Mouse (Mus musculus) lung, postnatal 10 days (tissue): Measurements from ENCODE around the gene Scarb1.

ENCODE experiments used
- DNase-seq: peaks from one replicate; pipeline ENCODE4 v3.0.0; 2021

Gene Scarb1

DNA sequence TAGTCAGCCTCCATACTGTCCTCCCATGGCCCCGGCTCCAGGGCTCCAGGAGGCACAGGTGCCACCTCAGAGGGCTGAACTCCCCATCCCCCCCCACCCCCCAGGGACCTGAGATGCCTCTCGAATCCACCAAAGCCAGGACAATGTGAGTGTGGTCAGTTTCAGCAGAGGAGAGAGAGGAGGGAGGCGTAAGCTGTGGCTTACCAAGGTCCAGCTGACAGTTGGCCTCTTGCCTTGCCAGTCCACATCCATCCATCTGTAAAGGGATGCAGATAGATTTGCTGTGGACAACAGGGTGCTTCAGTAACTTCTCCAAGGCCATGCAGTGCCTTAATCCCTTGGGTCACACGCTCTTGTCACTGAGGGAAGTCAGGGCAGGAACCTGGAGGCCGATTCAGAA lies 110.4 kb downstream of the Scarb1 start:
- DNase-seq, result no peak

DNA sequence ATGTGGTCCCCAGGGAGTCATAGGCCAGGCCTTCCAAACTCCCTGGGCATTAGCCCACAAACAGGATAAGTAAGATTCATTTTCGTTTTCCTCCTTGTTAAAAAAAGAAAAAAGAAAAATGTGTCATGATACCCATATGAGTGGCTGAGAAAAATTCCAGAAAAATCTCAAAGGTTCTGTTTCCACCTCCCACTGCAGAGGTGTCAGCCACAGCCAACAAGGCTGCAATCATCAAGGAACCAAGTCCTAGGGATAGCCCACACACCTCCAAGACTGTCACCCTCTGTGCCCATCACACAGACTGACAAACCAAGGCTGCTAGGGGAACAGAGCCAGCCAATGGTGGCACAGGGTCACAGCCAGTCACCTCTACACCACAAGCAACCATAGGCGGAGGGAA lies 111.8 kb downstream of the Scarb1 start:
- no peak for DNase-seq

DNA sequence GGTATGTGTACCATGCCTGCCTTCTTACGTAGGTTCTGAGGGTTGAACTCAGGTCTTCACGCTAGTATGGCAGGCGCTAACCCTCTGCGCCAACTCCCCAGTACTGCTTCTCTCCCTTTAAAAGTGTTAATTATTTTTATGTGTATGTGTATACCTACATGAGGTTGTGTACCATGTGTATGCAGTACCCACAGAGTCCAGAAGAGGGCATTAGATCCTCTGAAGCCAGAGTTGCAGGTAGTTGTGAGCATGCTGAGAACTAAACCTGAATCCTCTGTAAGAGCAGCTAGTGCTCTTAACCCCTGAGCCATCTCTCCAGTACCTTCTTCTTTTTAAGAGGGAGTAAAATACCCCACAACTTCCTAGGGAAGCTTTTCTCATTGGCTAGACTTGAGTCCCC lies 113.2 kb downstream of the Scarb1 start:
- no peak for DNase-seq
